Mouse (Mus musculus) NIH3T3 (cell line): ENCODE data around the gene Trnt1.

Experiments
- DNase-seq: peaks from one replicate; pipeline ENCODE4 v3.0.0-alpha.2; 2012; ENCODE audit warnings: low read depth

The Trnt1 gene

DNA sequence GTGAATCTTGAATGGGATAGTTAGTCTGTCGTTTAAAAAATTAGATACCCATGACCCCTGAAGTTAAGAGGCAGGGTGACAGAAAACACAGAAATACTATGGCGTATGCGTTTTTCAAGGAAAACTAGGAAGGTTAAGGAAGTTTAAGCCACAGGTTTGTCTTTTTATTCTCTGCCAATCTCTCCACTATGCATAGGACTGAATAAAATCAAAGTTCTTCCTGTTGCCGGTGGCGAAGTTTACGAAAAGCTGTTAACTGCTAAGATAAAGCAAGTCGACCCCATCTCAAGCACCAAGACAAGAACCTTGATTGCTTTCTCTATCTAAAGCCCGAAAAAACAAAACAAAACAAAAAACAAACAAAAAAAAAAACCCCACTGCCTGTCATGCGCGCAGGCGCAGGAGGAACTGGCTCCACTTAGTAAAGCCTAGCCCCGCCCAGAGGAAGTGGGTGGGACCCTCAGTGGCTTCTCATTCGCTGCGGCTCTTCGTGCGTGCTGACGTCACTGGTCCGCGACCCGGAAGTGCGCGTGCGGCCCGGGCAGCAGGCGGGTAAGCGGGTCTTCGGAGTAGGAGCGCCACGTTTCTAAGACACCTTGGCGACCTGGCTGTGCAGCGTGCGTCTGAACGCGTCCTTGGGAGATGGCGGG lies at the start of gene Trnt1:
Trnt1 (plus strand) TSS at position 481 of the 650 bp plus-strand sequence.
- DNase-seq, result peak; percentile 99

GRCm38 (mm10) chr6:106725642-106726041 lies 43.3 kb upstream of the Trnt1 start:
- DNase-seq, result no peak

DNA sequence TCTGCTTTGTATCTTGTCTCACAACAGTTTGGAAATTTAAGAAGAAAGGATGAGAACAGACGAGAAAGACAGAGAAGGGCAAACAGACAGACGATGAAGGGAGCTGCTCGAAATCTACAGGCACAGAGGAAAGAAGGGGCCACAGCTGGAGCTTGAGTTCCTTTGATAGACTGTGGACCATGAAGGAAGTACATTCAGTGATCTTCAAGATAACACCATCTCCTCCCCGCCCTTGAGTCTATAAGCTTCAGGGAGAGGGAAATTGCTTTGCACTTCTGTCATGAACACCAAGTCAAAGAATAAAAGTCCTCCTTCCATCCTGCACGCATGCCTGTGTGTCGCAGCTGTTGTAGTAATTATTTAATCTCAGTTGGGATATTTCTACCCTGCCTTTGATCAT lies 42.8 kb upstream of the Trnt1 start:
- DNase-seq, result no peak

- DNase-seq, result no peak
Measured at GRCm38 (mm10) chr6:106727703-106728102, 41.2 kb upstream of the Trnt1 start.

DNA sequence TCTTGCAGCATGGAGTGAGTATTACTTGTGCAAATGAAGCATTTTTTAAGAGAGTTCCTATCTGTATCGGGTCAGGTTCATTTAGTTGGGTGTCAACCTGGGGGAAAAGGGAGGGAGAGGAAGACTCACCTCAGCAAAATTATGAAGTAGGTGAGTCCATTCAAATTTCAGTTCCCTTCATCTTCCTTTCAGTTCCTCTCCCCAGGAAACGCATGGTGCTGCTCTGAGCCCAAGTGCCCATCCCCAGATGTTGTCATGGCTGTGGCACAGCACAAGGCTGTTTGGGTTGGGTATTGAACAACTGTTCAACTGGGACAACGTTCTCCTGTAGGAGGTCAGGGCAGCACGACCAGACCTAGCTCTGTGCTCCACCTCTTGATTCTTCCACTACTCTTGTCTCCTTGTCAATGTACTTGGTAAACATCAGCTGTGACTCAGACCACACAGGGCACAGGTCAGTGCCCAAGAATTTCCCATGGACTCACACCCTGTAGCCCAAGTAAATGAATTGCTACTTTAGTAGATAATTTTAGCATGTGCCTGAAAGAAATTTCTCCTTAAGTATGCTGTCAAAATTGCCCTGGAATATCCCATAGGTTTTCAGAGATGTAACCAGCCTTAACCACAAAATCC lies 39.1 kb upstream of the Trnt1 start:
- no peak for DNase-seq

DNA sequence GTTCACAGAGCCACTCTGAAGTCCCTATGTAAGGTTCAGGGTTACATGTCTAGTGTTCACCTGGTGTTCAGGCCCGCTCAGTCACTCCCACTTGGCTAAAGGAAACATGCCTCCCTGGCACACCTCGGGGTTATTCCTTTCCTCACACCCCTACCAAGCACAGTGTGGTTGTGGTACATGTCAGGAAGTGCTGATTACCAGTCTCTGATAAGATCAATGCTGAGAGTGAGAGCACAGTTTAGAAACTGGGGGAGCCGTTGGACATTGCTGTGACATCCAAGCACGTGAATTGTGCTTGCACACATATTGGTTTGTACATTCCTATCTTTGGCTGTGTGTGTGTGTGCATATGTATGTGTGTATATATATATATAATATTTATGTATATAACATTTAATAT lies 36.4 kb upstream of the Trnt1 start:
- no peak for DNase-seq

GRCm38 (mm10) chr6:106738229-106738628 lies 30.7 kb upstream of the Trnt1 start:
- DNase-seq, result no peak

DNA sequence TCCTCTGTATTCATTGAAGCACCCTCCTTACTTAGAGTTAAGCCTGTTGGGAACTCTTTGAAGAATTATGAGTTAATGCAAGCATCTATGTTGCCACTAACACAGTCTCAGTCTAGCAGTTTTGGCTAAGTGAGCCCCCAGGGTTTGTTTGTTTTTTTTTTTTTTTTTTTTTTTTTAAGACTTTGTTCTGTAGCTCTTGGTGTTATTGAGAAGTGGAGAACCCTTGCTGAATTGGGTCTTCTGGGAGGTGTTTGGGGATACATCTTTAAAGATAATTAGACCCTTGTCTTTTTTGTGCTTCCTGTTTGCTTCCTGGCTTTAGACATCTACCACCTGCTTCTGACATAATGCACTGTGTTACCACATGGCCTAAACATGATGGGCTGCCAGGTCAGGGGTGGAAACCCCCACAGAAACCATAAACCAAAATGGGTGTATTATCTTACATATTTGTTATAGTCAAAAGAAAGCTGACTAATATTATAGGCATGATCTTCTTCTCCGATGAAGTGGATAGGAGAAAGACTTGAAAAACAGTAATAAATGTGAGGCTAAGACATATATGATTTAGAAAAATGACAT lies 28.6 kb upstream of the Trnt1 start:
- no peak for DNase-seq

DNA sequence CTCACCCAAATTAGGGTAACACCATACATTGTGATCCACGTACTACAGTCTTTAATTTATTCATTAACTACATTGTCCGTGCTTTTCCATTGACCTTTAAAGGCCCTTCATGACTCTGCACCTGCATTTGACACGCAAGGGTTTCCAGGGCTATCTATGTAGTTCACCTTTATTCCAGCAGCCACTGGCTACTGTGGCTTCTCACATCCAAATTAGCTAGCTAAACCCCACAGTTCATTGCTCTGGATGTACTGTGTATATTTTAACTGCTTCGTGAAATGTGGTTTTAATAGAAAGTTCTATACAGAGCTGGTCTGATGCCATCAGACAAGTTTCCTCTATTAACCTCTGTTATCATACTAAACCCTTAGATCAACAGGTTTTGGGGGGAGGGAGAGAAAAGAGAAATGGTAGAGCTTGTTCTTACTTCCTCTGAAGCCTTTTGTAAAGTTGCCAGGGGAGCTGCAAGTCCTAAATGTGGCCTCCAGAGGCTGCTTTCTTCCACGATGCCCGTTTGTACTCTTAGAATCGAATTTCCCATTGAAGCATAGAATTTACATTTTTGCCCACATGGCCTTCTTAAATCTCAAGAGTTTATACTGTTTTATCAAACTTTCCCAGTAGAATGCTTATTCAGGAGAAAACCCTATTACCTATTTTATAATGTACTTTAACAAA lies 25.2 kb upstream of the Trnt1 start:
- DNase-seq, result no peak

GRCm38 (mm10) chr6:106745673-106746394 lies 23.1 kb upstream of the Trnt1 start:
- no peak for DNase-seq

DNA sequence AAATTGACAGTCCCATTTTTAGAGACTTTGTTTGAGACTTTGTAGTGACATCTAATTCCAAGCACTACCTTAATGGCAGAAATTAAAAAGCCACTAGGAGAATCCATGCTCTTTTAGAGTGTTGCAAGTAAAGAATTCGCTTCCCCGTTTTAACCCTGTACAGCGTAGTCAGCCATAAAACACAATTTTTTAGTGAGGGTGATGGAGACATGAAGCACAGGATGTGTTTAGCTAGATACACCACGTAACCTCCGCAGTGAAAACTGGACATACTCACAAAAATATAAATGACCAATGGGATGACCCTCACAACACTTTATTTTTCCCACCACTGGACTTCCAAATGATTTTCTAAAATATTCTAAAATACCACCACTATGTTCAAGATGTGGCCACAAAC lies 21.7 kb upstream of the Trnt1 start:
- no peak for DNase-seq

DNA sequence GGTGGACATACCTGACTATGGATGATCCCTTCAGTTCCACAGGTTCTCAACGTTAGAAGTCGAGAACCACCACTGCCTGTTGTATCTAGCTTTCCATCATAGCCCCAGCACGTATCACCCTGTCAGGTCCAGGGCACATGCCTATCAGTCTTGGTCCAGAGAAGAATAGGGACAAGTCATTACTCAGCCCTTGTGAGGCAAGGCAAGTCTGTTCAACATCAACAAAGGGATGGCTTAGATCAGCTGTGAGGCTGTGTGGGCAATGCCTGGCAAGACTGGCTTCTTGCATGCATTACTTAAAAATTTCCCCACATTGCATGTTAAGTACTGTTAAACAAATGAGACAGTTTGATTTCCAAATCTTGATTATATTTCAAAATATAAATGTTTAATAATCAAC lies 21.1 kb upstream of the Trnt1 start:
- DNase-seq, result no peak

DNA sequence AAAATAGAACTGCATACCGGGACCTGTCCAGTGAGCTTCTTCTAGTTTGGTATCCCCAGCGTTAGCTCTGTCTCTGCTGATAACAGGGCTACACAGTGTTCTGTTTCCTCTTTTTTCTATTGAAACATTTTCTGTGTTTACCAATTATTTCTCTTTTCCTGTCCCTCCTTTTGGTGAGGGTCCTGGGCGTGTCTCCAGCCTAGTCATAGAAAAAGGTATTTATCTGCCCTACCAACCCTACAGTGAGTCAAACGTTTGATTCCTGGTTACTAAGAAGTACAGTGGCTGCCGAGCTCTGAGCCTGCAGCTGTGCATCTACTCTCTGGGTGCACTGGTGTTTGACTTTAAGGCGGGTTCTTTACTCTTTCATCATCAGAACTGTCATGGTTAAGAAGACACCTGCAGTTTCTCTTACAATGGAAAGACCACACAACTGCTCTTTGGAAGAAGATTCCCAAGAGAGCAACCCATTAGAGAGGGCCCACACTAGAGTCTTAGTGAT lies 20.0 kb upstream of the Trnt1 start, which contains the start of gene Il5ra:
Il5ra (minus strand) TSS at position 151 of the 502 bp plus-strand sequence.
- no peak for DNase-seq

- DNase-seq, result no peak
Measured at GRCm38 (mm10) chr6:106750291-106750690, 18.6 kb upstream of the Trnt1 start.

GRCm38 (mm10) chr6:106758299-106758698 lies 10.6 kb upstream of the Trnt1 start:
- no peak for DNase-seq

DNA sequence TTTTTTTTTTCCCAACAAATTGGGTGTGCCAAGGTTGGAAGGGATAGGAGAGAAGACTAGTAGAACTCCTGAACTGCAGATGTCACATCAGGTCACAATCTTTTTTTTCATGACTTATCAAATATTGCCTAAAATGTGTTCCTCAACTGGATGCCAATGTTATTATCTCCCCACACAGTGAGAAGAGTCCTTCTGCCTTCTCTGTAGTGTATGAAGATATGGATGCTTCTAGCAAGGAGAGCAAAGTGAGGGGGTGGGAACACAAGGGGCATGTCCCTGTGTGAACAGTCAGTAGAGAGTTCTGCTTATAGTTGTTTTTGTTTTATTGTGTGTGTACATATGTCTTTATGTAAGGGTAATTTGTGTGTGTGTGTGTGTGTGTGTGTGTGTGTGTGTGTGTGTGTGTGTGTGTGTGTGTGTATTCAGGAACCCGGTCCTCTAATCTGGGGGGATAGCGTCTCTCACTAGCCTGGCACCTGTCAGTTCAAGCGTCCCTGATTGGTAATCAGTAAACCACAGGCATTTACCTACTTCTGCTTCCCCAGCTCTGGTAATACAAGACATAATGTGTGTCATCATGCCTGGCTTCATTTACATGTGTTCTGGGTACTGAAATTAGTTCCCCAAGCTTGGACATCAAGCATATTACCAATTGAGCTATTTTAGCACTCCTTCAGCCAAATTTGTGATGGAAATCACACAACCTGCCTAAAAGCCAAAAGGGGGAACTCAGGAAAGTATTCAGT lies 8.3 kb upstream of the Trnt1 start:
- DNase-seq, result no peak

DNA sequence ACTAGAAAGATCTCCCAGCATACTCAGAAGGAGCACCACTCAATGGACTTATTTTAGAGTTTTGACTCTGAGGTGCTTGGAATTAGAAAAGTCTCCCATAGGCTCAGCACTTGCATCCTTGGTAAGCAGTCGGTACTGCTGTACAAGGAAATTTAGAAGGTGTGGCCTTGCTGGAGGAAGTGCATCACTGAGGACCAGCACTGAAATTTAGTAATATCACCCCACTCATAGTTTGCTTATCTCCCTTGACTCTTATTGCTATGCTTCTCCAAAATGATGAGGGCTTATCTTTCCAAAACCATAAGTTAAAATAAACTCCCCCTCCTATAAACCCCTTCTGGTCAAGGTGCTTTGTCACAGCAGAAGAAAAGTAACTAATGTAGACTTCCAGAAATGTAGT lies 7.4 kb upstream of the Trnt1 start:
- no peak for DNase-seq

- DNase-seq, result no peak
Measured at GRCm38 (mm10) chr6:106765892-106766291, 3.0 kb upstream of the Trnt1 start.

- peak; percentile 62 for DNase-seq
Measured at GRCm38 (mm10) chr6:106766774-106767173, 2.1 kb upstream of the Trnt1 start.

DNA sequence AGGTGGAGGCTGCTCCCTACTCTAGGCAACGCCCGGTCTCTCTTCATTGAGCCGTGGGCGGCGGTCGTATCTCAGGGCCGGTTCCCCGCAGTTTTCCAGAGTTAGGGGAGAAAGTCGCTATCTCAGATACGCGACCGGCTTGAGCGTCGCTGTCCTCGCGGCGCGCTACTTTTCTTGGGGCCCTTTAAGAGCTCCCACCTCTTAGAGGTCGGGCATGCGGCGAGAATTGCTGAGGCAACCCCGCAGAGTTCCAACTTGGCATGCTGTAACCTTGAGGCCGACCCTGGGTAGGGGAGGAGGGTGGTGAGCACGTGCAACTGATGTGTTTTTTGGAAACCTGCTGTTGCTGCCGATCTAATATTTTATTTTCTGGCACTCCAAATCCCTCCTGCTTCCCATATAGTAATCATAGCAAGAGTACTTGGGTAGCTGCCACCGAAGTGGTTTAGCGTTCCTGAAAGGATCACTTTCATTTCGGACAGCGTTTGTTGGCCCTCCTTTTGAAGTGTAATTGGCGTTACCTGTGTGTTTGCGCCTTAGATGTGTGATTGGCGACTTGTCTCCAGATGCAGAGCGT lies 458 bp downstream of the Trnt1 start:
- DNase-seq, result peak; percentile 38

DNA sequence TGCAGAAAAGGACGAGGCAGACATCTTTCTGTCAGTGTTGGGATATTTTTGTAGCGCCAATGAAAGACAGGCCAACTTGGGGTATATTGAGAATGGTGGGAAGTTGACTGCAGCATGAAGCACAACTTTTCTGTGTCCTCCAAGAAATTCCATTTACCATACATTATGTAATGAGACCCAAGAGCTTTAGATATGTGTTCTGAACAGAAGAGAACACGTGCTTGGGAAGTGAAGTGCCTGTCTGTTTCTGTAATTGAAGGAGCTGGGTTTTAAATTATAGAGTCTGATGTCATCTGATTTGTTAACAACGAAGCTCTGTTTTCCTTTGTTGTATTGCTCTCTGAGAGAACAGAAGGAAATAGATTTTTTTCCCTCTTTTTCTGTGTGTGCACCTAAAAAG lies 1.1 kb downstream of the Trnt1 start:
- DNase-seq, result no peak
